Mouse (Mus musculus) regulatory T cell (primary cell): ENCODE data around the gene Myo7a.

Experiments used
- in situ Hi-C: fragments of 300-600 bp; cut with MboI, MseI; formaldehyde crosslinking; loops from one replicate; pipeline ENCODE4 v1.15.1; 2025; ENCODE audit warnings: high pct_unique_total_duplicates

Gene Myo7a

GRCm38 (mm10) chr7:98119179-98119960 is at the start of gene Myo7a:
Myo7a (minus strand) TSS chr7:98119524.
- in situ Hi-C loops, result loop anchor here (5.0 kb wide), 1 partner anchor 47 kb away; no protein-coding TSS in a partner anchor

- in situ Hi-C loops, result no loop called here
Measured at GRCm38 (mm10) chr7:98164999-98165528, 45.7 kb upstream of the Myo7a start.

- in situ Hi-C loops, result no loop called here
Measured at GRCm38 (mm10) chr7:98164382-98164998, 45.2 kb upstream of the Myo7a start.

- in situ Hi-C loops, result no loop called here
Measured at GRCm38 (mm10) chr7:98163700-98164099, 44.4 kb upstream of the Myo7a start.

- in situ Hi-C loops, result no loop called here
Measured at GRCm38 (mm10) chr7:98162239-98162638, 42.9 kb upstream of the Myo7a start.

GRCm38 (mm10) chr7:98160041-98160740 is 40.9 kb upstream of the Myo7a start:
- in situ Hi-C loops, result no loop called here

- in situ Hi-C loops, result loop anchor here (10.0 kb wide), 1 partner anchor 186 kb away; no protein-coding TSS in a partner anchor
Measured at GRCm38 (mm10) chr7:98158481-98158880, 39.2 kb upstream of the Myo7a start.

GRCm38 (mm10) chr7:98157636-98158332 is 38.5 kb upstream of the Myo7a start:
- in situ Hi-C loops, result loop anchor here (10.0 kb wide), 1 partner anchor 187 kb away; no protein-coding TSS in a partner anchor

- in situ Hi-C loops, result loop anchor here (10.0 kb wide), 1 partner anchor 189 kb away; no protein-coding TSS in a partner anchor
Measured at GRCm38 (mm10) chr7:98156280-98156665, 36.9 kb upstream of the Myo7a start.

GRCm38 (mm10) chr7:98155546-98156279 is 36.4 kb upstream of the Myo7a start:
- in situ Hi-C loops, result loop anchor here (10.0 kb wide), 1 partner anchor 189 kb away; no protein-coding TSS in a partner anchor

GRCm38 (mm10) chr7:98153892-98154291 is 34.6 kb upstream of the Myo7a start:
- in situ Hi-C loops, result loop anchor here (10.0 kb wide), 1 partner anchor 191 kb away; no protein-coding TSS in a partner anchor

GRCm38 (mm10) chr7:98153345-98153744 is 34.0 kb upstream of the Myo7a start:
- in situ Hi-C loops, result loop anchor here (10.0 kb wide), 1 partner anchor 191 kb away; no protein-coding TSS in a partner anchor

GRCm38 (mm10) chr7:98152400-98152799 is 33.1 kb upstream of the Myo7a start:
- in situ Hi-C loops, result loop anchor here (10.0 kb wide), 1 partner anchor 192 kb away; no protein-coding TSS in a partner anchor

- in situ Hi-C loops, result loop anchor here (10.0 kb wide), 1 partner anchor 194 kb away; no protein-coding TSS in a partner anchor
Measured at GRCm38 (mm10) chr7:98150525-98150924, 31.2 kb upstream of the Myo7a start.

- in situ Hi-C loops, result loop anchor here (10.0 kb wide), 1 partner anchor 195 kb away; no protein-coding TSS in a partner anchor
Measured at GRCm38 (mm10) chr7:98149802-98150201, 30.5 kb upstream of the Myo7a start.

GRCm38 (mm10) chr7:98148721-98149407 is 29.5 kb upstream of the Myo7a start:
- in situ Hi-C loops, result no loop called here

- in situ Hi-C loops, result no loop called here
Measured at GRCm38 (mm10) chr7:98147766-98148165, 28.4 kb upstream of the Myo7a start.

GRCm38 (mm10) chr7:98146447-98146845 is 27.1 kb upstream of the Myo7a start:
- in situ Hi-C loops, result no loop called here

GRCm38 (mm10) chr7:98145842-98146446 is 26.6 kb upstream of the Myo7a start:
- in situ Hi-C loops, result no loop called here
